Mouse (Mus musculus) embryonic facial prominence, embryonic 13.5 days (tissue): ENCODE measurements around the gene Lgr6. TPM values are rescaled to one million over a fixed set of nuclear protein-coding genes. Genes with fewer than 3 reads are reported as not detected.

ENCODE experiments used
- ATAC-seq: fragments of 200-750 bp; cut with Nextera tagmentation; 2 replicates; pipeline ENCODE4 v1.8.0; 2017; ENCODE audit warnings: low read depth; ENCODE audit not compliant: insufficient number of reproducible peaks, insufficient read depth, low FRiP score, low TSS enrichment
- H3K27ac ChIP-seq: fragments of 300-500 bp; sonication (generic); 2 replicates; pipeline ENCODE4 v1.5.1; 2015; ENCODE audit warnings: moderate library complexity, mild to moderate bottlenecking, inconsistent platforms
- H3K27me3 ChIP-seq: fragments of 300-500 bp; sonication (generic); 2 replicates; pipeline ENCODE4 v1.6.1; 2015; ENCODE audit warnings: mild to moderate bottlenecking, inconsistent platforms
- H3K36me3 ChIP-seq: fragments of 300-500 bp; sonication (generic); 2 replicates; pipeline ENCODE4 v1.6.1; 2015; ENCODE audit warnings: mild to moderate bottlenecking, inconsistent platforms
- H3K4me1 ChIP-seq: fragments of 300-500 bp; sonication (generic); 2 replicates; pipeline ENCODE4 v1.6.1; 2015; ENCODE audit warnings: inconsistent platforms
- H3K4me2 ChIP-seq: fragments of 300-500 bp; sonication (generic); 2 replicates; pipeline ENCODE4 v1.6.1; 2015; ENCODE audit warnings: moderate library complexity, mild to moderate bottlenecking, inconsistent platforms
- H3K4me3 ChIP-seq: fragments of 300-500 bp; sonication (generic); 2 replicates; pipeline ENCODE4 v1.5.1; 2015; ENCODE audit warnings: mild to moderate bottlenecking, inconsistent platforms
- H3K9ac ChIP-seq: fragments of 300-500 bp; sonication (generic); 2 replicates; pipeline ENCODE4 v1.6.1; 2015; ENCODE audit warnings: mild to moderate bottlenecking, inconsistent platforms
- H3K9me3 ChIP-seq: fragments of 300-500 bp; sonication (generic); 2 replicates; pipeline ENCODE4 v1.6.1; 2016; ENCODE audit warnings: inconsistent platforms
- WGBS: fragments of 180-500 bp; shearing (Covaris S2); methylation state at CpG from one replicate; pipeline ENCODE4 v1.1.7; 2015; ENCODE audit warnings: mixed read lengths; 5-methylcytosine and 5-hydroxymethylcytosine counted together
- polyA plus RNA-seq: library from polyadenylated mRNA; unstranded; fragments of >200 nt; fragmentation: Nextera tagmentation; extraction: Ambion mirVana; gene quantifications from 2 replicates; pipeline ENCODE4 v1.2.1, GENCODE M21; 2015

Gene Lgr6
- polyA plus RNA-seq, 1 experiment from 2014 or later, result 11.5 TPM

- Histone ChIP-seq H3K4me3 (no peak overlapping the region), H3K9me3 (no peaks in the 10 kb centered on the region), H3K36me3 (no peaks in the 10 kb centered on the region), H3K9ac (peak overlapping the region; percentile 32), H3K4me1 (peaks cover 35% of the 10 kb centered on the region), H3K27ac (no peak overlapping the region), H3K4me2 (no peak overlapping the region), H3K27me3 (peaks cover 12% of the 10 kb centered on the region)
- no peak for ATAC-seq
- 57% methylated on average over 11 of the region's 11 CpGs for WGBS
Measured at GRCm38 (mm10) chr1:135096312-135096711, 8.8 kb downstream of the Lgr6 start.

- Histone ChIP-seq H3K9me3 (no peaks in the 10 kb centered on the region), H3K27me3 (peaks cover under 1% of the 10 kb centered on the region; the same call in 1 of the 2 replicates), H3K4me3 (no peak overlapping the region), H3K9ac (no peak overlapping the region), H3K36me3 (no peaks in the 10 kb centered on the region), H3K27ac (no peak overlapping the region), H3K4me1 (peaks cover 25% of the 10 kb centered on the region), H3K4me2 (no peak overlapping the region)
- no peak for ATAC-seq
- WGBS, result 66% methylated on average over 7 of the region's 7 CpGs
Measured at GRCm38 (mm10) chr1:135095189-135095588, 9.9 kb downstream of the Lgr6 start.

- Histone ChIP-seq H3K9ac (no peak overlapping the region), H3K4me1 (peaks cover 25% of the 10 kb centered on the region), H3K4me2 (no peak overlapping the region), H3K27ac (no peak overlapping the region), H3K9me3 (no peaks in the 10 kb centered on the region), H3K4me3 (no peak overlapping the region), H3K36me3 (no peaks in the 10 kb centered on the region), H3K27me3 (peaks cover 3% of the 10 kb centered on the region; the same call in 1 of the 2 replicates)
- no peak for ATAC-seq
- WGBS, result 65% methylated on average over 7 of the region's 7 CpGs
Measured at GRCm38 (mm10) chr1:135094723-135095122, 10.4 kb downstream of the Lgr6 start.

DNA sequence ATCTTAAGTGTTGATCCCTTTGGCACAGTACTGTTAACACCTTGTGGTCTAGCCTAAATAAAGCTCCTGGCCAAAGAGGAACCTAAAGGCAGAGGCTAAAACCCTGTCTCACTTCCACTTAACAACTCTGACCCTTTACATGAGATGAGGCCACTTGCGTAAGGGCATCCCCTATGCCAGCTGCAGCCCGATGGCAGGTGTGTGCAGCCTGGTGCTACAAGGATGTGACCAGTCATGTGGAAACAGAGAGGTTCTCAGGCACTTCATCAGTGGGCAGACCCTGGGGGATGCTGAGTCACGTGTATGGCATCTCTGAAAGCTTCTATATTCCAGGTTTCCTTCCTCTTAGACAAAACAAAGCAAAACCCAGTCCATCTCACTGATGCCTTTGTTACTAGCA is 14.2 kb downstream of the Lgr6 start:
- H3K9me3 ChIP-seq, result no peaks in the 10 kb centered on the region
- no peak for ATAC-seq
- peaks cover 27% of the 10 kb centered on the region for H3K27me3 ChIP-seq
- peaks cover 16% of the 10 kb centered on the region for H3K4me1 ChIP-seq
- H3K4me3 ChIP-seq, result no peak overlapping the region
- 71% methylated on average over 3 of the region's 3 CpGs for WGBS
- no peak overlapping the region for H3K4me2 ChIP-seq
- no peaks in the 10 kb centered on the region for H3K36me3 ChIP-seq
- H3K9ac ChIP-seq, result no peak overlapping the region
- H3K27ac ChIP-seq, result no peak overlapping the region

GRCm38 (mm10) chr1:135089626-135090025 is 15.4 kb downstream of the Lgr6 start:
- H3K9me3 ChIP-seq, result no peaks in the 10 kb centered on the region
- ATAC-seq, result no peak
- H3K4me2 ChIP-seq, result no peak overlapping the region
- whole genome bisulfite sequencing, result 74% methylated on average over 10 of the region's 10 CpGs
- no peak overlapping the region for H3K4me3 ChIP-seq
- no peak overlapping the region for H3K27ac ChIP-seq
- H3K9ac ChIP-seq, result no peak overlapping the region
- peaks cover 19% of the 10 kb centered on the region for H3K4me1 ChIP-seq
- peaks cover 40% of the 10 kb centered on the region for H3K27me3 ChIP-seq
- no peaks in the 10 kb centered on the region for H3K36me3 ChIP-seq

GRCm38 (mm10) chr1:135087414-135087813 is 17.7 kb downstream of the Lgr6 start:
- H3K9ac ChIP-seq, result no peak overlapping the region
- H3K27ac ChIP-seq, result no peak overlapping the region
- H3K9me3 ChIP-seq, result no peaks in the 10 kb centered on the region
- H3K4me1 ChIP-seq, result peaks cover 38% of the 10 kb centered on the region
- 61% methylated on average over 1 of the region's 1 CpGs for WGBS
- H3K4me3 ChIP-seq, result no peak overlapping the region
- no peak overlapping the region for H3K4me2 ChIP-seq
- no peak for ATAC-seq
- peaks cover 46% of the 10 kb centered on the region for H3K27me3 ChIP-seq
- H3K36me3 ChIP-seq, result no peaks in the 10 kb centered on the region

DNA sequence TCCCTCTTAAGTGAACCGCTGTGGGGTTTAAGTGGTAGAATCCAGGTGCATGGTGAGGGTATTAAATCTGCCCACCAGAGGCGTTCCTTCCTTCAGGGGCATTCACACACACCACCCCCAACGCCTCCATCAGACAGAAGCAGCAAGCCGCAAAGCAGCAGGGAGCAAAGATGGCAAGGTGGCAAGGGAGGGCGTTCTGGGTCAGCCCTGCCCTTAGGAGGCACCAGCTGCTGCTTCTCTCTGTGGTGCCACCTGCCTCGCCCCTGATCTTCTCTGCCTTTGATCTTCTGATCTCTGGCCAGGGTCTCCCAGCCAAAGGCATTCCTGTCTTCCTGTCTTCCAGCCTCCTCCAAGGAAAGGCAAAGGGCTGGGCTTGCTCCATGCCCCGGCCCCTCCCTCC is 19.1 kb downstream of the Lgr6 start:
- H3K9ac ChIP-seq, result no peak overlapping the region
- H3K4me3 ChIP-seq, result no peak overlapping the region
- no peaks in the 10 kb centered on the region for H3K36me3 ChIP-seq
- peaks cover 55% of the 10 kb centered on the region for H3K27me3 ChIP-seq
- no peak for ATAC-seq
- H3K9me3 ChIP-seq, result no peaks in the 10 kb centered on the region
- H3K27ac ChIP-seq, result no peak overlapping the region
- peaks cover 38% of the 10 kb centered on the region for H3K4me1 ChIP-seq
- WGBS, result 40% methylated on average over 7 of the region's 7 CpGs
- no peak overlapping the region for H3K4me2 ChIP-seq

DNA sequence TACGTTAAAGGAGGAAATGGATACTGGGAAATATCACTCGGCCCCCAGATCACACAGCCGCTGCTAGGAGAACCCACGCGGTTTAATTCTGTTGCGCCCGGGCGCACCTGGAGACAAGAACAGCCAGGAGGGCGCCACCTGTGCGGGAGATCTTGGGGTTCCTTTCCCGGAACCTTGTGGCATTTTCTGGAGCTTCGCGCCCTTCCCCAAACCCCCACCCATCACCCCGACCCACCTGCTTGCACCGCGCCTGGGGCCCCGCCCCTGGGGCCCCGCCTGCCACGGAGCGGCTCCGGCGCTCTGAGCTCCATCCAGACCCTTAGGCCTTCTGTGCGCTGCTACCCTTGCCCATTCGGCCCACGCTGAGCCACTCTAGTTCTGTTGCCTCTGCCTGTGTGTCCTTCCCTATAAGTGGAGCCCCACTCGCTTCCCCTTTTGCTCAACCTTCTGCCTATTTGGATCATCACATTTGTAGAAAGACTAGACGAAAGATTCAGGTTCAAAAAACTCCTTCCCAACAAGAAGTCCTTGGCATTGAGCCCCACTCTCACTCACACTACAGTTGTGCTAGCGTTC is 19.7 kb downstream of the Lgr6 start:
- Histone ChIP-seq H3K27me3 (peaks cover 56% of the 10 kb centered on the region), H3K27ac (no peak overlapping the region), H3K4me3 (peak overlapping the region; percentile 0; the same call in 1 of the 2 replicates), H3K36me3 (no peaks in the 10 kb centered on the region), H3K9ac (no peak overlapping the region; the same call in 1 of the 2 replicates), H3K4me1 (peaks cover 38% of the 10 kb centered on the region), H3K4me2 (peak overlapping the region; percentile 42), H3K9me3 (no peaks in the 10 kb centered on the region)
- WGBS, result 17% methylated on average over 28 of the region's 28 CpGs
- ATAC-seq, result no peak

- Histone ChIP-seq H3K36me3 (no peaks in the 10 kb centered on the region), H3K4me3 (no peak overlapping the region), H3K4me2 (no peak overlapping the region), H3K27me3 (peaks cover 48% of the 10 kb centered on the region), H3K9ac (no peak overlapping the region), H3K9me3 (no peaks in the 10 kb centered on the region), H3K27ac (no peak overlapping the region), H3K4me1 (peaks cover 36% of the 10 kb centered on the region)
- 0 out of 2 replicates have a peak, but pooled peaks have one; percentile 41 for ATAC-seq
- 22% methylated on average over 9 of the region's 9 CpGs for WGBS
Measured at GRCm38 (mm10) chr1:135083465-135083864, 21.6 kb downstream of the Lgr6 start.

GRCm38 (mm10) chr1:135082267-135082666 is 22.8 kb downstream of the Lgr6 start:
- ATAC-seq, result no peak
- H3K4me3 ChIP-seq, result no peak overlapping the region
- H3K27ac ChIP-seq, result no peak overlapping the region
- no peaks in the 10 kb centered on the region for H3K9me3 ChIP-seq
- H3K4me2 ChIP-seq, result no peak overlapping the region
- peaks cover 43% of the 10 kb centered on the region for H3K4me1 ChIP-seq
- H3K27me3 ChIP-seq, result peaks cover 46% of the 10 kb centered on the region
- no peak overlapping the region for H3K9ac ChIP-seq
- H3K36me3 ChIP-seq, result no peaks in the 10 kb centered on the region
- 72% methylated on average over 3 of the region's 3 CpGs for WGBS

DNA sequence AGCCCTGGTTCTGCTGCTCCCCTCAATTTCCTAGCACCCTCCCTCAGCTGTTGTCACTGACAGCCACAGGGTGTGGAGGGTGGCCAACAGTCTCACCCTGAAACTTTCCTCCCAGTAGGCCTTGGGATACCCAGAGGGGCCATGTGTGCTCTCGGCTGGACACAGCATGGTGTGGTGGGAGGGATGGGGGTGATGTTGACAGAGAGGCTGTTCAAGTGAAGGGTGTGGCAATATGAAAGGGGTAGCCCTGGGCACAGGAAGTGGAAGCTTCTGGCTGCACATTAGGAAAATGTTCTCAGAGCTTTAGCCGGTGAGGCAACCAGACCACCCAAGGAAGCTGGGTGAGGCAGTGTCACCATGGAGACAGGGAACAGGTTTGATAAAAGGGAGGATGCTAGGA is 26.1 kb downstream of the Lgr6 start:
- WGBS, result 25% methylated on average over 2 of the region's 2 CpGs
- Histone ChIP-seq H3K9ac (no peak overlapping the region), H3K36me3 (no peaks in the 10 kb centered on the region), H3K27me3 (peaks cover 13% of the 10 kb centered on the region), H3K4me1 (peaks cover 33% of the 10 kb centered on the region), H3K4me2 (no peak overlapping the region), H3K4me3 (no peak overlapping the region), H3K27ac (no peak overlapping the region), H3K9me3 (0 out of 2 replicates have a peak, but pooled peaks cover 3% of the 10 kb centered on the region)
- peak; percentile 8; the same call in 1 of the 2 replicates for ATAC-seq

- peaks cover 9% of the 10 kb centered on the region; the same call in 1 of the 2 replicates for H3K27me3 ChIP-seq
- no peak overlapping the region for H3K9ac ChIP-seq
- H3K36me3 ChIP-seq, result no peaks in the 10 kb centered on the region
- H3K4me2 ChIP-seq, result no peak overlapping the region
- 46% methylated on average over 5 of the region's 5 CpGs for WGBS
- ATAC-seq, result no peak
- H3K27ac ChIP-seq, result no peak overlapping the region
- no peak overlapping the region for H3K4me3 ChIP-seq
- H3K9me3 ChIP-seq, result 0 out of 2 replicates have a peak, but pooled peaks cover 3% of the 10 kb centered on the region
- H3K4me1 ChIP-seq, result peaks cover 21% of the 10 kb centered on the region; the same call in 1 of the 2 replicates
Measured at GRCm38 (mm10) chr1:135076470-135076869, 28.6 kb downstream of the Lgr6 start.
